Mouse (Mus musculus): ENCODE results near the gene Dll1. TPM values are rescaled to one million over a fixed set of nuclear protein-coding genes. Genes with fewer than 3 reads are reported as not detected.

The Dll1 gene
- polyA plus RNA-seq, 1 experiment from 2014 or later, result 24.4 TPM

- no peaks in the 10 kb centered on the region for H3K4me1 ChIP-seq (ENCODE audit: control insufficient read depth, insufficient read depth, low read length)
- no peak overlapping the region for H3K27ac ChIP-seq (replicated peaks; ENCODE audit: low read depth, low read length)
- H3K9ac ChIP-seq (replicated peaks; ENCODE audit: low read length), result no peak overlapping the region
- no peaks in the 10 kb centered on the region for H3K27me3 ChIP-seq (ENCODE audit: control insufficient read depth, insufficient read depth, low read length)
- no peak for ATAC-seq (ENCODE audit: low FRiP score, low TSS enrichment)
- WGBS, result 93% methylated on average over 3 of the region's 3 CpGs
- no peaks in the 10 kb centered on the region for H3K9me3 ChIP-seq (ENCODE audit: control insufficient read depth, low read length)
- H3K4me2 ChIP-seq (ENCODE audit: low read length), result no peak overlapping the region
- no peak for DNase-seq
- no peak overlapping the region for H3K4me3 ChIP-seq (replicated peaks; ENCODE audit: low read depth, low read length)
- H3K36me3 ChIP-seq (ENCODE audit: control insufficient read depth, insufficient read depth, low read length), result no peaks in the 10 kb centered on the region
These were observed 21.6 kb downstream of the Dll1 start for GRCm38 (mm10) chr17:15355072-15355471.

DNA sequence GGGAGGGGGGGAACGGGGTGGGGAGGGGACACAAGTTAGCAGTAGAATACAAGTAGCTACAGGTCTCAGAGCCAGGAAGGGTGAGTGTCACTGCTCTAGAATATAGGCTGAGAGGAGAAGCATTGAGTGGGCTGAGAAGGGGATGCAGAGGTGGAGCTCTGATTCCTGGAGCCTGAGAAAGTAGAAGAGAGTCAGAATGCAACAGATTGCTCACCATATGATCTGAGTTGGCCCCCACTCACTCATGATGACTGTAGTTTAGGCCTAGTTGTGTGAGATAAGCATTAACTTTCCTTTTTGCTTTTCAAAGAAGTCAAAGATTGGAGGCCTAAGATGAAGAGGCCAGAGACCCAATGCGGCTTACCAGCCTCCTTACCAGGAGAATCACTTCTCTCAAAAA lies 22.7 kb downstream of the Dll1 start:
- DNase-seq, result no peak

DNA sequence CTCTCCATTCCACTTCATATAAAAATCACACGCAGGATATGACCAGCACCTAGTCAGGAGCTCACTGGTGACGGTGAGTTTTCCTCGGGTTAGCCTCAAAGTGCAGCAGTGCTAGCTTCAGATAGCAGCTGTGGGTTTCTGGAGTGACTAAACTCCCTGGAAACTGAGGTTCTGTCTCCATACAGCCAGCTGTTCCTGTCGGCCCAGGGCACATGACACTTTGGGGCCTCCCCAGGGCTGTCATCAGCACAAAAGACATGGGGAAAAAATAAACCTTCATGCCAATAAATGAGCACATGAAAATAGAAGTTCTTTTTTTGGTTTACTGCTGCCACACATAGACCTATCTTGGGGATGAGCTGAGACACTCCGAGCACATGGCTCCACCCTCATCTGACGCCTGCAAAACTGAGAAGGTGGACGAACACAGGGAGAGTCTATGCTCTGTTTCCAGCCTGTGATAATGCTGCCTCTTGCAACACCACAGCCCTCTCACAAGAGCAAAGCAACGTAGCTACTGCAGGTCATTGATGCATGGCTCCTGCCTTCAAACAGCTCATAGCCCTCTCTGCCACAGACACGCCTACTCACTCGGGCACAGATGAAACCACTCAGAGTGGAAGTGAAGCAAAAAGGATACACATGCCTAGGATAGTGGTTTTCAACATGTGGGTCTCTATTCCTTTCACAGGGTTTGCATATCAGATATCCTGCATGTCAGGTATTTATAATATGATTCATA lies 23.6 kb downstream of the Dll1 start:
- DNase-seq (no peak), ATAC-seq (ENCODE audit: low FRiP score, low TSS enrichment) (no peak)
- Histone ChIP-seq H3K27ac (replicated peaks; ENCODE audit: low read depth, low read length) (no peak overlapping the region), H3K4me3 (replicated peaks; ENCODE audit: low read depth, low read length) (no peak overlapping the region), H3K4me1 (ENCODE audit: control insufficient read depth, insufficient read depth, low read length) (no peaks in the 10 kb centered on the region), H3K27me3 (ENCODE audit: control insufficient read depth, insufficient read depth, low read length) (no peaks in the 10 kb centered on the region), H3K9me3 (ENCODE audit: control insufficient read depth, low read length) (no peaks in the 10 kb centered on the region), H3K4me2 (ENCODE audit: low read length) (no peak overlapping the region), H3K9ac (replicated peaks; ENCODE audit: low read length) (no peak overlapping the region), H3K36me3 (ENCODE audit: control insufficient read depth, insufficient read depth, low read length) (no peaks in the 10 kb centered on the region)
- 73% methylated on average over 10 of the region's 10 CpGs for WGBS

More for the DNA sequence above, 22.7 kb downstream of the Dll1 start:
- Histone ChIP-seq H3K27me3 (ENCODE audit: control insufficient read depth, insufficient read depth, low read length) (no peaks in the 10 kb centered on the region), H3K9ac (replicated peaks; ENCODE audit: low read length) (no peak overlapping the region), H3K4me1 (ENCODE audit: control insufficient read depth, insufficient read depth, low read length) (no peaks in the 10 kb centered on the region), H3K36me3 (ENCODE audit: control insufficient read depth, insufficient read depth, low read length) (no peaks in the 10 kb centered on the region), H3K9me3 (ENCODE audit: control insufficient read depth, low read length) (no peaks in the 10 kb centered on the region), H3K4me2 (ENCODE audit: low read length) (no peak overlapping the region), H3K27ac (replicated peaks; ENCODE audit: low read depth, low read length) (no peak overlapping the region), H3K4me3 (replicated peaks; ENCODE audit: low read depth, low read length) (no peak overlapping the region)
- no peak for ATAC-seq (ENCODE audit: low FRiP score, low TSS enrichment)
- 81% methylated on average over 2 of the region's 2 CpGs for WGBS

DNA sequence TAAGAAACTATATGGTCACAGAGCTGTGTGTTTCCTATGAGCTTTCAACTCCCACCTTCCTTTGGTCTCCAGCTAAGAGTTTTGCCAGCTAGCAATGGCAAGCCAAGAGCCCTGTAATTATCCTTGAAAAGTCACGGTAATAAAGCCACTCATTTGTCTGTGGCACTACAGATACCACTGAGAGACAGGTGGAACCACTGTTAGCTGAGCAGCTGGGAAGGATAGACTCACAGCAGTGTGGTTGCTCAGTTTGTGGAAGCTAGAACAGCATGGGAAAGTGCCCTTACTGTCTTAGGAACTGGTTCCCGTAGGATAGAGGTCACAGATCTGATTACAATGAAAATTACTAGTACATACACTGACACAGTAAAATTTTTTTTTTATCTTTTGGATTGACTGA lies 26.5 kb downstream of the Dll1 start:
- ATAC-seq (ENCODE audit: low FRiP score, low TSS enrichment) (no peak), DNase-seq (no peak)
- no peak overlapping the region for H3K27ac ChIP-seq (replicated peaks; ENCODE audit: low read depth, low read length)
- H3K4me2 ChIP-seq (ENCODE audit: low read length), result no peak overlapping the region
- no peak overlapping the region for H3K4me3 ChIP-seq (replicated peaks; ENCODE audit: low read depth, low read length)
- H3K9me3 ChIP-seq (ENCODE audit: control insufficient read depth, low read length), result no peaks in the 10 kb centered on the region
- no peaks in the 10 kb centered on the region for H3K27me3 ChIP-seq (ENCODE audit: control insufficient read depth, insufficient read depth, low read length)
- no peaks in the 10 kb centered on the region for H3K36me3 ChIP-seq (ENCODE audit: control insufficient read depth, insufficient read depth, low read length)
- no peaks in the 10 kb centered on the region for H3K4me1 ChIP-seq (ENCODE audit: control insufficient read depth, insufficient read depth, low read length)
- H3K9ac ChIP-seq (replicated peaks; ENCODE audit: low read length), result no peak overlapping the region
- 88% methylated on average over 2 of the region's 2 CpGs for WGBS

DNA sequence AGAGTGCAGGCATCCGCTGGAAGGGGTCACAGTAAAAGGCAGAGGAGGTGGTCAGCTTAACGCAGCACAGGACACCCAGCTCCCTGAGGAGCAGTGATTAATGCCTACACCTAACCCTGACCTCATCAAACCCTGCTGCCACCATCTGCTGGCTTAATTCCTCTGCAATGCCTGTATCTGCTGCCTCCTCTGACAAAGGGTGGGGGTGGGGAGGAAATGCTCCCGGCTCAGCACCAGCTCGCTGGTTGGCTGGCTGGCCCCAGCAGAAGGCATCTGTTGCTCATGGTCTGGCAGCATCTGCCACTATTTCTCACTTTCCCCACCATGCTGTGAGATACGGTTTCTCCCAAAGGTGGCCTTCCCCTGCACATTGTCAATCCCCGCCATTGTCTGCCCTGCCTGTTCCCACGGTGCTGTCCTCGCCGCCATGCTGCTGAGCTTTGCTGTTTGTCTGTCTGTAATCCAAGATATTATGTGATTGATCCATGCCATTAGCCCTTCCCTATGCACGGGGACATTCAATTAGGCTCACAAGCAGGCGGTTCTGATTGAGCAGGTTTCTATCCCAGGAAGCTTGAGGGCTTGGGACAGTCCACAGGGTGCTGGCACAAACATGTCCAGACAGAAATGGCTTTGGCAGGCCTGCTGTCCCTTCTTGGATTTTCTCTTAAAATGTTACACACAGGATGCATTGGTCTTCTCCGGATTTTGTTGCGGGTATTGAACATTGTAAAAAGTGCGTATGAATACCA lies 33.4 kb downstream of the Dll1 start:
- H3K27ac ChIP-seq (replicated peaks; ENCODE audit: low read depth, low read length), result peak overlapping the region; percentile 47
- 22% methylated on average over 14 of the region's 14 CpGs for WGBS
- peak overlapping the region; percentile 32 for H3K9ac ChIP-seq (replicated peaks; ENCODE audit: low read length)
- peak; percentile 82 for DNase-seq
- H3K27me3 ChIP-seq (ENCODE audit: control insufficient read depth, insufficient read depth, low read length), result no peaks in the 10 kb centered on the region
- H3K4me3 ChIP-seq (replicated peaks; ENCODE audit: low read depth, low read length), result no peak overlapping the region; the same call in 1 of the 2 replicates
- H3K4me2 ChIP-seq (ENCODE audit: low read length), result peak overlapping the region; percentile 47
- peak; percentile 88 for ATAC-seq (ENCODE audit: low FRiP score, low TSS enrichment)
- H3K4me1 ChIP-seq (ENCODE audit: control insufficient read depth, insufficient read depth, low read length), result peaks cover 13% of the 10 kb centered on the region
- H3K9me3 ChIP-seq (ENCODE audit: control insufficient read depth, low read length), result no peaks in the 10 kb centered on the region
- no peaks in the 10 kb centered on the region for H3K36me3 ChIP-seq (ENCODE audit: control insufficient read depth, insufficient read depth, low read length)

DNA sequence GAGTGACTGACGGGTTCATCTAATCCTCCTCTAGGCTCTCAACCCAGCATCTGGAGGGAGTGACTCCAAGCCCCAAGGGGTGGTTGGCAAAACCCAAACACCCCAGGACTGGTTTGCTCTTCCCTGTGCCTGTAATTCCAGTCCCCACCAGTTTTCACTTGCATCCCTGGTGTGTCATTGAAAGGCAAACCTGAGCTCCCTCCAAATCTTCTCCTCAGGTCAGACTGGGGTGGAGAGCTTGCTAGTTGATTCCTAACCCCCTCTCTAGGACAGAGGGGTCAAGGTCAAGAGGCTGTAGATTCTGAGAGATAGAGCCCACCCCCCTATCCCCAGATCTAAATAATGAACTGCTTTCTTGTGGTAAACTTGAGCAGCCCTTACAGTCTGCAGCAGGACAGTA lies 38.8 kb downstream of the Dll1 start:
- Histone ChIP-seq H3K4me2 (ENCODE audit: low read length) (no peak overlapping the region), H3K9me3 (ENCODE audit: control insufficient read depth, low read length) (no peaks in the 10 kb centered on the region), H3K4me1 (ENCODE audit: control insufficient read depth, insufficient read depth, low read length) (peaks cover 6% of the 10 kb centered on the region), H3K4me3 (replicated peaks; ENCODE audit: low read depth, low read length) (no peak overlapping the region), H3K27me3 (ENCODE audit: control insufficient read depth, insufficient read depth, low read length) (no peaks in the 10 kb centered on the region), H3K36me3 (ENCODE audit: control insufficient read depth, insufficient read depth, low read length) (no peaks in the 10 kb centered on the region), H3K9ac (replicated peaks; ENCODE audit: low read length) (no peak overlapping the region), H3K27ac (replicated peaks; ENCODE audit: low read depth, low read length) (no peak overlapping the region)
- ATAC-seq (ENCODE audit: low FRiP score, low TSS enrichment) (no peak), DNase-seq (no peak)
- WGBS, result 85% methylated on average over 1 of the region's 1 CpGs

DNA sequence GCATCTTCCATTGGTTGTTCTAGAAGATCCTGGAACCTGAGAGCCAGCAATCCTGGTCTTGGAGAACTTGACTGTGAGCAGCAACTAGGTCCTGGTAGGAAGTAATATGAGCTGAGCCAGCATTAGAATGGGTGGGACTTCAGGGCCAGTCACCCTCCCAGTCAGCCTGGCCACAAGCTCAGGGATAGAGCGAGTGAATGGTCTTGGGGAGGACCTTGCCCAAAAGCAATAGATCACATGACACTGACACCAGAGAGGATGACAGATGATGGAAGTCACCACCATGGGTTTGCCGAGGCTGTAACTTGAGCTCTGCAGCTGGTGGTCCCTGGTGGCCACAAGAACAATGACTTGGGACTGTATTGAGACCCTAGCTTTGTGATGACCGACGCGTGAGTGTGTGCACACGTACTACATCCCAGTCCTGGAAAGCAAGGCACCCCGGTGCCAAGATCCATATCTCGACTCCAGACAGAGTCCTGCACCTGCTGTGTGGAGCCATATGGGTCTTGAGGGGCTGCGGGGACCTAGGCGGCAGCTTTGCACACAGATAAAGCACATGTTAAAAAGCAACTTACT lies 46.8 kb downstream of the Dll1 start:
- Histone ChIP-seq H3K9ac (replicated peaks; ENCODE audit: low read length) (no peak overlapping the region), H3K4me2 (ENCODE audit: low read length) (no peak overlapping the region), H3K27ac (replicated peaks; ENCODE audit: low read depth, low read length) (no peak overlapping the region), H3K9me3 (ENCODE audit: control insufficient read depth, low read length) (no peaks in the 10 kb centered on the region), H3K36me3 (ENCODE audit: control insufficient read depth, insufficient read depth, low read length) (no peaks in the 10 kb centered on the region), H3K4me3 (replicated peaks; ENCODE audit: low read depth, low read length) (no peak overlapping the region), H3K4me1 (ENCODE audit: control insufficient read depth, insufficient read depth, low read length) (no peaks in the 10 kb centered on the region), H3K27me3 (ENCODE audit: control insufficient read depth, insufficient read depth, low read length) (no peaks in the 10 kb centered on the region)
- WGBS, result 68% methylated on average over 10 of the region's 10 CpGs
- ATAC-seq (ENCODE audit: low FRiP score, low TSS enrichment) (no peak), DNase-seq (no peak)

DNA sequence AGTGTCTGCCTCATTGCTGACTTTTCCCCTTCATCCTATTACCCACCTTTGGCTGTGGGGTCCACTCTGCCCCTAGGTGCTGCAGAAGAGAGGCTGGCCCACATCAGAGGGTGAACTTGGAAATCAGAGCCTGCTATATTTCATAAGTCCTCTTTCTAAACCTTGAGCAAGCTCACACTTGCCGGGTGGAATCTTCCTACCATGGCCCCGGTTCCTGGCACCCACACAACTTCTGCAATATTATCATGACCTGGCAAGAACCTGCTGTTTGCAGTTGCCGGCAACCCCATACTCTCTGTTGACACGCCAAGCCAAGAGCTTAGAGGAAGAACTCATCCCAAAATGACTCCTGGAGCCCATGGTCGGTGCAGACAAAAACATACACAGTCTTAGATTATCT lies 49.6 kb downstream of the Dll1 start:
- Histone ChIP-seq H3K4me3 (replicated peaks; ENCODE audit: low read depth, low read length) (no peak overlapping the region), H3K27me3 (ENCODE audit: control insufficient read depth, insufficient read depth, low read length) (no peaks in the 10 kb centered on the region), H3K9ac (replicated peaks; ENCODE audit: low read length) (no peak overlapping the region), H3K4me2 (ENCODE audit: low read length) (no peak overlapping the region), H3K4me1 (ENCODE audit: control insufficient read depth, insufficient read depth, low read length) (no peaks in the 10 kb centered on the region), H3K9me3 (ENCODE audit: control insufficient read depth, low read length) (no peaks in the 10 kb centered on the region), H3K27ac (replicated peaks; ENCODE audit: low read depth, low read length) (no peak overlapping the region), H3K36me3 (ENCODE audit: control insufficient read depth, insufficient read depth, low read length) (no peaks in the 10 kb centered on the region)
- no peak for DNase-seq
- ATAC-seq (ENCODE audit: low FRiP score, low TSS enrichment), result no peak
- 85% methylated on average over 5 of the region's 5 CpGs for WGBS

Measured in midbrain, embryonic 14.5 days (tissue).